Mouse (Mus musculus): Measurements from ENCODE around the gene Elf2. TPM values are rescaled to one million over a fixed set of nuclear protein-coding genes. Genes with fewer than 3 reads are reported as not detected.

Gene Elf2
- 38.3 and 50.1 TPM in 2 replicates for polyA plus RNA-seq (2016; fragmentation: Nextera tagmentation; extraction: Ambion mirVana)

DNA sequence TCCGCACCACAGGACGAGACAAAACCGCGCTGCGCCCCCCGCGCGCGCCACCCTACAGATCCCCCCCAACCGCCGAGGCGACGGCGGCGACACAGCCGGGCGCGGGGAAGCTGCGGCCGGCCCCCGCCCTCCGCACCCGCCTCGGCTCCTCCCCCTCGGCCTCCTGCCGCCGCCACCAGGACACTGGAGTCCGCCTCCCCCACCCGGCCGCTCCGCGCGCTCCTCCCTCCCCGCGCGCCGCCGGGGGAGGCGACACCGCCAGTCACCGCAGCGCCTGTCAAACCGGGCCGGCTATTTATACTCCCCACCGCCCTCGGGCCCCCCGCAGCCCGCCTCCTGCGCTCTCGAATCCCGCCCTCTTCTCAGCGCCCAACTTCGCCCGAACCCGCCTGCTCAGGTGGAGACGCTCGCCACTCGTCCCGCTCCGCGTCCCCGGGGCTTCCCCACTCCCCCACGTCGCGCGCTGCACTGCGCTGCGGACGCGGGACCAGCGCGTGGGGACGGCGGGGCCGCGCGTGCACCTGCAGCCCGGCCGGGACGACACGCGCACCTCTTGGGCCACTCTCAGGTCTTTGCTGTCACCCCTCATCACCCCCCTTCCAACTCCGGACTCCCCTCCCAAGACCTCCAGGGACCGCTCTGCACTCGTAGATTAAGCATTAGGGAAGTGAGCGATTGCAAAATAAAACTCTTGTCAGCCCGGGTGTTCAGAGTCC, at the start of gene Elf2:
Gene Elf2 (minus strand): TSS at position 112 of the 716 bp plus-strand sequence.
- peaks cover 5% of the 10 kb centered on the region; the same call in 1 of the 2 replicates for H3K27me3 ChIP-seq
- H3K27ac ChIP-seq (replicated peaks): peak within 1 kb of the TSS; percentile 100
- peak within 1 kb of the TSS; percentile 80 for H3K4me2 ChIP-seq (replicated peaks)
- H3K4me3 ChIP-seq: peak within 1 kb of the TSS; percentile 97
- H3K4me1 ChIP-seq: peaks cover 13% of the 10 kb centered on the region
- WGBS: under 1% methylated on average over 53 of the region's 87 CpGs
- H3K36me3 ChIP-seq: no peaks in the 10 kb centered on the region
- peak within 1 kb of the TSS; percentile 94 for H3K9ac ChIP-seq (replicated peaks)
- peak; percentile 77 for ATAC-seq (ENCODE audit: low FRiP score, low read depth)
- H3K9me3 ChIP-seq: no peaks in the 10 kb centered on the region

DNA sequence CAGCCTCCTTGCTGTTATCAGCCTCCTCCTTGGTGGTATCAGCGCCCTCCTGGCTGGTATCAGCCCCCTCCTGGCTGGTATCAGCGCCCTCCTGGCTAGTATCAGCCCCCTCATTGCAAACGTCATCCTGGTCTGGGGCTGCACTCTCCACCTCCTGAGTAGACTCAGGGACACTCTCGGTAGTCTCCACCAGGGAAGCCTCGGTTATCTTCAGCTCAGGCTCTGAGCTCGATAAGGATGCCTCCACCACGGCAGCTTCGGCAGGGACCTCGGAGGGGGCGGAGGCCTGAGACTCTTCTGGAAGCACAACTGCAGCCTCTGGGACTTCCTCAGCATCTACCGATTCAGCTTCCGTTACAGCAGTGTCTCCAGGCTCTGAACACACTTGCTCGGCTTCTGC, 48.4 kb upstream of the Elf2 start:
- H3K27me3 ChIP-seq: no peaks in the 10 kb centered on the region; the same call in 1 of the 2 replicates
- H3K4me3 ChIP-seq: peak overlapping the region; percentile 15; the same call in 1 of the 2 replicates
- H3K9me3 ChIP-seq: no peaks in the 10 kb centered on the region
- WGBS: 10% methylated on average over 13 of the region's 13 CpGs
- no peak overlapping the region for H3K27ac ChIP-seq (replicated peaks)
- peaks cover 11% of the 10 kb centered on the region for H3K4me1 ChIP-seq
- no peaks in the 10 kb centered on the region for H3K36me3 ChIP-seq
- H3K9ac ChIP-seq (replicated peaks): no peak overlapping the region; the same call in 1 of the 2 replicates
- peak overlapping the region; percentile 40 for H3K4me2 ChIP-seq (replicated peaks)
- no peak for ATAC-seq (ENCODE audit: low FRiP score, low read depth)

DNA sequence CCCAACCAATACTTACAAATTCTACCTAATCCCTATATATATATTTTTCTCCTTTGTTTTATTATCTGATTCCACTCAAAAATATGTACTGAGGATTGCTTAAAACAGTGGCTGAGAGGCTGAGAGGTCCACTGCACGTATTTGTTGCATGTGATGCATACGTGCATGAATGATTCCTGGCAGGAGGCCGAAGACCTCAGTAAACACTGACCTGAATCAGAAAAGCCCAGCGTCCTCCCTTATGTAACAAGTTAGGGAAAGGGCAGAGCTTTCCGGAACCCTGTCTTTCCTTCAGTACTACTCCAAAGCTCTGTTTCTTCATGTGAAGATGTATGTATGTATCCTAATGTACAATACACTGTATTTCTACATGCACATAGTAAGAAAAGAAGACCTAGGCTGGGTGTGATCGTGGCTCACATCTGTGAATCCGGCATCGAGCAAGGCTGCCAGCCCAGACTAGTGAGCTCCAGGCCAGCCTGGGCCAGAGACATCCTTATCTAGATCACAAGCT, 47.5 kb upstream of the Elf2 start:
- Histone ChIP-seq H3K4me2 (replicated peaks) (no peak overlapping the region), H3K36me3 (no peaks in the 10 kb centered on the region), H3K4me1 (peaks cover 16% of the 10 kb centered on the region), H3K9me3 (no peaks in the 10 kb centered on the region), H3K27me3 (no peaks in the 10 kb centered on the region; the same call in 1 of the 2 replicates), H3K27ac (replicated peaks) (no peak overlapping the region), H3K9ac (replicated peaks) (no peak overlapping the region), H3K4me3 (no peak overlapping the region)
- no peak for ATAC-seq (ENCODE audit: low FRiP score, low read depth)
- 56% methylated on average over 8 of the region's 8 CpGs for WGBS

DNA sequence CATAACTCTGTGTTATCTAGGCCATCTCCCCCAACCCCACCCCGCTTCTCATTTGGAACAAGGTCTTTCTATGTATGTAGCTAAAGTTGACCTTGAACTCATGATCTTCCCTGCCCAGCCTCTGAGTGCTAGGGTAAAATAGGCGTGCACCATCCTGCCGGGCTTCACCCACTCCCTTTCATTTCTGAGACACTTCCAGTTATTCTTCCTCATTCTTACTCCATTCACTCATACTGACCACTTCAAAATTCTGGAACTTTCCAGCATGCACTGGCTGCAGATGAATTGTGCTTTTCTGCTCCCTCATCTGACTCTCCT, 46.6 kb upstream of the Elf2 start:
- ATAC-seq (ENCODE audit: low FRiP score, low read depth): no peak
- no peaks in the 10 kb centered on the region for H3K36me3 ChIP-seq
- no peaks in the 10 kb centered on the region; the same call in 1 of the 2 replicates for H3K27me3 ChIP-seq
- 68% methylated on average over 3 of the region's 3 CpGs for WGBS
- H3K9me3 ChIP-seq: no peaks in the 10 kb centered on the region
- no peak overlapping the region for H3K4me3 ChIP-seq
- no peak overlapping the region for H3K27ac ChIP-seq (replicated peaks)
- no peak overlapping the region for H3K4me2 ChIP-seq (replicated peaks)
- peaks cover 16% of the 10 kb centered on the region for H3K4me1 ChIP-seq
- H3K9ac ChIP-seq (replicated peaks): no peak overlapping the region

DNA sequence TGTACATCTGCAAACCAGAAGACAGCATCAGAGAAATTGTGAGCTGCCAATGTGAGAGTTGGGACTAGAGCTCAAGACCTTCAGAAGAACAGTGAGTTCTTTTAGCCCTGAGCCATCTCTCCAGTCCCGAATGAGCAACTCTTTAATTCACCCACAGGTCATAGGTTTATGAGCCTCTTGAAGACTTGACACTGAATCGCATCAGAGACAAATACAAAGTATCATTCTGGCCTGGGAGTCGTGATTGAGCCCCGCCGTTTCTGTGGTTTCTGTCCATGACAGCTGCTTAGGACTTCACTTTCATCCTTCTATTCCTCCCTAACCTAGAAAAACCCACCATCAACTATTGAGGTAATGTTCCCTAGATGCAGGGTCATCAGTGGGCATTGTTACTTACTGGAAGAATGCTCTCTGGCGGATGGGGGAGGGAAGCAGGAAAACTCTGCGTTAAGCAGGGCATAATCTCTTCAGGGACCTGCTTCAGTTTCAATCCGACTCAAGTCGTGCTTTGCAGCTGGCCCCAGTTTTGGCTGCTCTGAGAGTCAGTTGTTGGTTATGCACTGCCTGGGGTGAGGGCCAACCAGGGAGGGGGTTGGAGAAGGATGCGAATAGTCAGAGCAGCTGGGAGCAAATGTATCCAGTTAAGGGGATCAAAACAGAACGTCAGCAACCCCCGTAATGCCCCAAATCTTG, 46.1 kb upstream of the Elf2 start:
- no peaks in the 10 kb centered on the region for H3K36me3 ChIP-seq
- H3K9me3 ChIP-seq: no peaks in the 10 kb centered on the region
- no peak for ATAC-seq (ENCODE audit: low FRiP score, low read depth)
- H3K4me3 ChIP-seq: no peak overlapping the region
- H3K9ac ChIP-seq (replicated peaks): no peak overlapping the region
- H3K4me1 ChIP-seq: peaks cover 16% of the 10 kb centered on the region
- no peak overlapping the region for H3K27ac ChIP-seq (replicated peaks)
- WGBS: 44% methylated on average over 12 of the region's 12 CpGs
- no peaks in the 10 kb centered on the region; the same call in 1 of the 2 replicates for H3K27me3 ChIP-seq
- no peak overlapping the region for H3K4me2 ChIP-seq (replicated peaks)

DNA sequence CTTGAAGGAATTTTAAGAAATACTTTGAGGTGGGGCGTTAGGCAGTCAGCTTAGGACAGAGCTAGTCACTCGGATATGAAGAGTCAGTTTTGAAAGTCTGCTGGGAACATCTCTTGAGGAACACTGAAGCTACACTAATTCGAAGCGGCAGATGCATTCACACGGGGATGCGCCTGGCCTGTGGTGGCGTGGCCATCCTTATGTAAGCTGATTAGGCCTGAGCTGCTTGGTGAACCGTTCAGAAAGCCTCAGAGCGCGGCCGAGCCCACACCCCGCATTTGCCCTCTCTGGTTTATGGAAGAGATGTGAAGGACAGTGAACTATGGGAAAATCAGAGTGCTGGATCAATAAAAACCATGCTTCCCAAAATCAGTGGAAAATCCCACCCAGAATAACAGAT, 42.9 kb upstream of the Elf2 start:
- Histone ChIP-seq H3K27ac (replicated peaks) (no peak overlapping the region), H3K9me3 (no peaks in the 10 kb centered on the region), H3K4me2 (replicated peaks) (no peak overlapping the region), H3K4me1 (peaks cover 11% of the 10 kb centered on the region; the same call in 1 of the 2 replicates), H3K9ac (replicated peaks) (no peak overlapping the region), H3K36me3 (no peaks in the 10 kb centered on the region), H3K27me3 (no peaks in the 10 kb centered on the region), H3K4me3 (no peak overlapping the region)
- ATAC-seq (ENCODE audit: low FRiP score, low read depth): no peak
- 20% methylated on average over 12 of the region's 12 CpGs for WGBS

DNA sequence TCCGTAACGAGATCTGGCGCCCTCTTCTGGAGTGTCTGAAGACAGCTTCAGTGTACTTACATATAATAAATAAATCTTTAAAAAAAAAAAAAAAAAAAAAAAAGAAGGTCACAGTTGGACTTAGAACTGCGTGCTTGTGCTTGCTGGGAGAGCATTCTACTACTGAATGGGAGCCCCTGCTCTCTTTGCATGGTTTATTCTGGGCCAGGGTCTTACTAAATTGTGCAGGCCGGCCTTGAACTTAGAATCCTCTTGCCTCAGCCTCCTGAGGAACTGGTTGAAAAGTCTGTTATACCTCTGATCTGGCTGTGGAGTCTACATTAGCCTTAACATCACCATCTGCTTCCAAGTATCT, 40.2 kb upstream of the Elf2 start:
- ATAC-seq (ENCODE audit: low FRiP score, low read depth): no peak
- Histone ChIP-seq H3K27ac (replicated peaks) (no peak overlapping the region), H3K4me1 (peaks cover 6% of the 10 kb centered on the region; the same call in 1 of the 2 replicates), H3K9me3 (no peaks in the 10 kb centered on the region), H3K27me3 (no peaks in the 10 kb centered on the region), H3K4me2 (replicated peaks) (no peak overlapping the region), H3K9ac (replicated peaks) (no peak overlapping the region), H3K4me3 (no peak overlapping the region), H3K36me3 (no peaks in the 10 kb centered on the region)
- 57% methylated on average over 3 of the region's 5 CpGs for WGBS

DNA sequence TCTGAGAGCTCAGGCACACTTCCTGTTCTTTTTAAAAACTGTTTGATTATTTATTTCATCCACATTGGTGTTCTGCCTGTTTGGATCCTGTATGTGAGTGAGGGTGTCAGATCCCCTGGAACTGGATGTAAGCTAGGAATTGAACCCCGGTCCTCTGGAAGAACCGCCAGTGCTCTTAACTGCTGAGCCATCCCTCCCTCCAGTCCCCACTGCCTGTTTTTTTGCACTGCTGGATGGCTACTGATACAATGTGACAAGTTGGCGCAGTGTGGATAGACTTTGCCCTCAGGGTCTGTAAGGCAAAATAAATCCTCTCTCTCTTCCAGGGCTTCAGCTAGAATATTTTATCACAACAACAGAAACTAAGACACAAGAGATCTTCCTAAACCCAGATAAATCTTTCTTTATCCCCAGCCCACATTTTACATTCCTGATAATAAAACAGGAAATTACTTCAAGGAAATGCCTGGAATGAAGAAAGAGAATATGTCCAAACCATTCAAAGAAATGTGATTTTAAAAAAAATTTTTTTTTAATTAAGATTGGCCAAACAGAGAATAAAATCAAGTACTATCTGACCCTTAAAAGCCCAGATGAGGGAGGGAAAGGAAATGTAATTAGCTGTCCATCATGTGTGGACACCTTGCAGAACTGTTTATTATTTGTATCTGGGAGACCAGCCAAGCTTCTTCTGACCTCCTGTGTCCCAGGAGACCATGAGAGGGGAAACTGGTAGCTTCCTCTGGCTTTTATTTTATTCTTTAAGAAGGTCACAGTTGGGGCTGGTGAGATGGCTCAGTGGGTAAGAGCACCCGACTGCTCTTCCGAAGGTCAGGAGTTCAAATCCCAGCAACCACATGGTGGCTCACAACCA, 39.6 kb upstream of the Elf2 start:
- 0 out of 2 replicates have a peak, but pooled peaks cover under 1% of the 10 kb centered on the region for H3K9me3 ChIP-seq
- H3K27ac ChIP-seq (replicated peaks): no peak overlapping the region
- H3K4me1 ChIP-seq: peaks cover 6% of the 10 kb centered on the region; the same call in 1 of the 2 replicates
- H3K27me3 ChIP-seq: no peaks in the 10 kb centered on the region
- H3K9ac ChIP-seq (replicated peaks): no peak overlapping the region
- WGBS: 72% methylated on average over 5 of the region's 5 CpGs
- ATAC-seq (ENCODE audit: low FRiP score, low read depth): no peak
- no peak overlapping the region for H3K4me3 ChIP-seq
- H3K36me3 ChIP-seq: no peaks in the 10 kb centered on the region
- no peak overlapping the region for H3K4me2 ChIP-seq (replicated peaks)

DNA sequence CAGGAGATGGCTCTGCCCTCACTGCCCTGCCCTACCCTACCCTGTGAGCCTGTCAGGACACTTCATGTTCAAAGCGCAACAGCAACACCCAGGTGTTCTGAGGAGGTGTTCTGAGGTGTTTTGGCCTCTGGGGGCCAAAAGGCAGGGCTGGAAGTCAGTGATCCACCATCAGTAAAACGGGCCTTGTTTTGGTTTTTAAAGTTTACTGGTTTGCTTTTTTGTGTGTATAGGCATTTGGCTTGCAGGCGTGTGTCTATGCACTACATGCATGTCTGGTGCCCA, 38.1 kb upstream of the Elf2 start:
- peaks cover 6% of the 10 kb centered on the region; the same call in 1 of the 2 replicates for H3K4me1 ChIP-seq
- no peaks in the 10 kb centered on the region for H3K36me3 ChIP-seq
- no peak overlapping the region for H3K27ac ChIP-seq (replicated peaks)
- no peak for ATAC-seq (ENCODE audit: low FRiP score, low read depth)
- peak overlapping the region; percentile 40 for H3K4me2 ChIP-seq (replicated peaks)
- WGBS: 82% methylated on average over 3 of the region's 3 CpGs
- H3K27me3 ChIP-seq: no peaks in the 10 kb centered on the region
- 0 out of 2 replicates have a peak, but pooled peaks cover 6% of the 10 kb centered on the region for H3K9me3 ChIP-seq
- H3K4me3 ChIP-seq: no peak overlapping the region
- H3K9ac ChIP-seq (replicated peaks): no peak overlapping the region

DNA sequence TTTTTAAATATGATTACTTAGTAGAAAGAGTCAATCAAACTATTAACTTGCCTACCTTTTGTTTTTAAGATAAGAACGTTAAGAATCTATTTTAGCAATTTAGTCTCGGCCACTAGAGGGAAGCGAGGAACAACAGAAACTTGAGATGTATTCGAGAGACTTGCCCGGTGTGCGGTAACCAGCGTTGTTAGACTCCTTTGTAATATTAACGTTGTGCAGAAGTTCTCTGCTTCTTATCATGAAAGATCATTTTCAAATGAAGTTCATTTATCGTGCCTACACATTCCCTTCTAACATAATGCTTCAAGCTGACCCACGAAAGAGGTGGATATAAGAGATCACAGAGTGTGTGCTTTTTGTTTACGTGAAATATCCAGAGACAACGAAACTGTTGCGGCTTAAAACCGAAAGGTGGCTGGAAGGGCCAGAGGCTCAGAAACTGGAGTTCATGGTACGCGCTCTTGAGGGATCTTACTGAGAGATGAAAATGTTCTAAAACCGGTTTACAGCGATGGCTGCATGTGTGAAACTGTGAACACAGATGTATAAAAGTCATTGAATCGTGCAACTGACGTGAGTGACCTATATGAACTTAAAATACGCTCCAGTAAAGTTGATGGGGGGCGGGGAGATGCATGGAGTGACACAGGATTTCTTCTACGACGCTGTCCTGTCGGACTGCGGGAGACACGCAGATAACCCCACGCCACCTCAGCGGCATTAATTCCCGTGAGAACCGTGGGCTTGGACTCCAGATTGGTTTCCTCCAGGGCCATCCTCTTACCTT, 37.6 kb upstream of the Elf2 start:
- H3K27ac ChIP-seq (replicated peaks): no peak overlapping the region
- WGBS: 47% methylated on average over 31 of the region's 31 CpGs
- ATAC-seq (ENCODE audit: low FRiP score, low read depth): no peak
- no peak overlapping the region for H3K9ac ChIP-seq (replicated peaks)
- no peaks in the 10 kb centered on the region for H3K27me3 ChIP-seq
- H3K4me2 ChIP-seq (replicated peaks): peak overlapping the region; percentile 40
- H3K36me3 ChIP-seq: no peaks in the 10 kb centered on the region
- H3K4me1 ChIP-seq: peaks cover under 1% of the 10 kb centered on the region; the same call in 1 of the 2 replicates
- H3K9me3 ChIP-seq: 0 out of 2 replicates have a peak, but pooled peaks cover 6% of the 10 kb centered on the region
- H3K4me3 ChIP-seq: no peak overlapping the region
